Mouse (Mus musculus): ENCODE results near the gene Iqsec1. TPM values are rescaled to one million over a fixed set of nuclear protein-coding genes. Genes with fewer than 3 reads are reported as not detected.
A peak's percentile ranks its signal among the peaks of the same experiment; 100 is the strongest.

Gene Iqsec1
- total and polyA plus RNA-seq, 3 experiments: 17.0 to 90.4 (median 83.5) TPM

GRCm38 (mm10) chr6:90737376-90737775, 251.1 kb downstream of the Iqsec1 start:
- H3K4me1 ChIP-seq (ENCODE audit: control insufficient read depth in 1 of 2, insufficient read depth in 2 of 2): peaks cover 11 to 82% of the 10 kb centered on the region in 2 experiments

GRCm38 (mm10) chr6:90736691-90737245, 251.7 kb downstream of the Iqsec1 start:
- dilution Hi-C loops (cut with MboI; ENCODE audit: extremely low pct_ligation_motif_present, extremely low pct_unique_long_range_greater_than_20kb, low sequenced_read_pairs) (no loop called here), in situ Hi-C loops (cut with MboI; ENCODE audit: low pct_ligation_motif_present, low pct_unique_long_range_greater_than_20kb, low sequenced_read_pairs) (no loop called here)
- H3K27ac ChIP-seq (ENCODE audit: insufficient read depth, low read depth): no peak overlapping the region
- peaks cover 14 to 82% of the 10 kb centered on the region in 2 experiments for H3K4me1 ChIP-seq (ENCODE audit: control insufficient read depth in 1 of 2, insufficient read depth in 2 of 2)
- peaks cover 52% of the 10 kb centered on the region for H3K79me2 ChIP-seq (replicated peaks; ENCODE audit: control insufficient read depth, extremely low read depth, insufficient read depth, poor library complexity, severe bottlenecking)
- no peak overlapping the region for H3K9ac ChIP-seq (ENCODE audit: insufficient read depth, low read depth)
- no peak overlapping the region for H3K4me3 ChIP-seq (replicated peaks in 1 of 3; ENCODE audit: low read depth in 2 of 3, low read length in 2 of 3, poor library complexity in 1 of 3)
- no peaks in the 10 kb centered on the region for H3K27me3 ChIP-seq (replicated peaks)
- H3K9me3 ChIP-seq (replicated peaks; ENCODE audit: low read length): peaks cover 4% of the 10 kb centered on the region
- TF ChIP-seq MAFK (IDR thresholded peaks at IDR 0.05; ENCODE audit: insufficient replicate concordance, low read length) (no peak), USF2 (conservative IDR thresholded peaks at IDR 0.05; ENCODE audit: low read depth, low read length) (no peak), POLR2AphosphoS2 (IDR thresholded peaks at IDR 0.05; ENCODE audit: low read depth, low read length) (no peak), ZC3H11A (IDR thresholded peaks at IDR 0.05; ENCODE audit: low read depth, low read length) (no peak), UBTF (IDR thresholded peaks at IDR 0.05; ENCODE audit: low read depth, low read length) (no peak), ELF1 (IDR thresholded peaks at IDR 0.05; ENCODE audit: low read depth, low read length) (no peak), NELFE (IDR thresholded peaks at IDR 0.05; ENCODE audit: low read depth, low read length) (no peak), MEF2A (IDR thresholded peaks at IDR 0.05; ENCODE audit: borderline replicate concordance, low read depth, low read length) (no peak), POLR2A (IDR thresholded peaks at IDR 0.05; ENCODE audit: low read depth, low read length) (no peak), E2F4 (IDR thresholded peaks at IDR 0.05; ENCODE audit: insufficient replicate concordance, low read depth, low read length) (no peak), NRF1 (IDR thresholded peaks at IDR 0.05; ENCODE audit: low read depth, low read length) (no peak), USF1 (IDR thresholded peaks at IDR 0.05; ENCODE audit: low read depth, low read length) (no peak), ZNF384 (IDR thresholded peaks at IDR 0.05; ENCODE audit: low read depth, low read length) (no peak), JUND (conservative IDR thresholded peaks at IDR 0.05; ENCODE audit: low read depth, low read length) (no peak), MXI1 (IDR thresholded peaks at IDR 0.05; ENCODE audit: low read depth, low read length) (no peak), HCFC1 (IDR thresholded peaks at IDR 0.05; ENCODE audit: low read depth, low read length) (no peak)
- peaks cover 53 to 98% of the 10 kb centered on the region in 2 experiments for H3K36me3 ChIP-seq (replicated peaks in 1 of 2; ENCODE audit: control insufficient read depth in 1 of 2, insufficient read depth in 1 of 2, low read length in 1 of 2)
- no peak for DNase-seq (ENCODE audit: extremely low read depth)
- no peak overlapping the region for H3K4me2 ChIP-seq (ENCODE audit: insufficient read depth, low read depth, poor library complexity, severe bottlenecking)

More at GRCm38 (mm10) chr6:90737376-90737775, 251.1 kb downstream of the Iqsec1 start:
- Histone ChIP-seq H3K36me3 (replicated peaks in 1 of 2; ENCODE audit: control insufficient read depth in 1 of 2, insufficient read depth in 1 of 2, low read length in 1 of 2) (peaks cover 53 to 98% of the 10 kb centered on the region in 2 experiments), H3K79me2 (replicated peaks; ENCODE audit: control insufficient read depth, extremely low read depth, insufficient read depth, poor library complexity, severe bottlenecking) (peaks cover 52% of the 10 kb centered on the region), H3K27ac (ENCODE audit: insufficient read depth, low read depth) (no peak overlapping the region), H3K4me3 (replicated peaks in 1 of 3; ENCODE audit: low read depth in 2 of 3, low read length in 2 of 3, poor library complexity in 1 of 3) (no peak overlapping the region), H3K27me3 (replicated peaks) (no peaks in the 10 kb centered on the region), H3K9ac (ENCODE audit: insufficient read depth, low read depth) (no peak overlapping the region), H3K9me3 (replicated peaks; ENCODE audit: low read length) (peaks cover 4% of the 10 kb centered on the region), H3K4me2 (ENCODE audit: insufficient read depth, low read depth, poor library complexity, severe bottlenecking) (no peak overlapping the region)
- peak; percentile 77 for DNase-seq (ENCODE audit: extremely low read depth)
- dilution Hi-C loops (cut with MboI; ENCODE audit: extremely low pct_ligation_motif_present, extremely low pct_unique_long_range_greater_than_20kb, low sequenced_read_pairs): no loop called here
- TF ChIP-seq POLR2A (IDR thresholded peaks at IDR 0.05; ENCODE audit: low read depth, low read length): peak; percentile 30; the same call in 1 of the 2 replicates
- TF ChIP-seq MAFK (IDR thresholded peaks at IDR 0.05; ENCODE audit: insufficient replicate concordance, low read length): no peak
- no peak for TF ChIP-seq MAX (IDR thresholded peaks at IDR 0.05; ENCODE audit: low read length)
- no peak for TF ChIP-seq GABPA (IDR thresholded peaks at IDR 0.05; ENCODE audit: insufficient replicate concordance, low read depth, low read length)
- TF ChIP-seq JUND (conservative IDR thresholded peaks at IDR 0.05; ENCODE audit: low read depth, low read length): no peak
- TF ChIP-seq SIN3A (IDR thresholded peaks at IDR 0.05; ENCODE audit: low read length): 0 out of 2 replicates have a peak, but pooled peaks have one; percentile 24
- TF ChIP-seq NELFE (IDR thresholded peaks at IDR 0.05; ENCODE audit: low read depth, low read length): peak; percentile 70; the same call in 1 of the 2 replicates
- TF ChIP-seq CTCF (conservative IDR thresholded peaks at IDR 0.05 in 1 of 2, IDR thresholded peaks at IDR 0.05 in 1 of 2; ENCODE audit: low read depth in 2 of 2, low read length in 2 of 2): peak; percentile 37 to 99; a peak in 2 of 4 replicates
- TF ChIP-seq RAD21 (IDR thresholded peaks at IDR 0.05; ENCODE audit: low read depth, low read length): peak; percentile 61
- peak; percentile 89 for TF ChIP-seq SMC3 (IDR thresholded peaks at IDR 0.05; ENCODE audit: low read depth, low read length)
- TF ChIP-seq MEF2A (IDR thresholded peaks at IDR 0.05; ENCODE audit: borderline replicate concordance, low read depth, low read length): 0 out of 2 replicates have a peak, but pooled peaks have one; percentile 38
- no peak for TF ChIP-seq NRF1 (IDR thresholded peaks at IDR 0.05; ENCODE audit: low read depth, low read length)
- TF ChIP-seq USF2 (conservative IDR thresholded peaks at IDR 0.05; ENCODE audit: low read depth, low read length): no peak
- TF ChIP-seq ZC3H11A (IDR thresholded peaks at IDR 0.05; ENCODE audit: low read depth, low read length): no peak
- no peak for TF ChIP-seq ZMIZ1 (IDR thresholded peaks at IDR 0.05; ENCODE audit: low read depth, low read length)
- TF ChIP-seq TCF12 (IDR thresholded peaks at IDR 0.05; ENCODE audit: low read depth, low read length): no peak
- in situ Hi-C loops (cut with MboI; ENCODE audit: low pct_ligation_motif_present, low pct_unique_long_range_greater_than_20kb, low sequenced_read_pairs): no loop called here
